Mouse (Mus musculus) myocyte (in vitro differentiated cells): Measurements from ENCODE around the gene Ltc4s. TPM values are rescaled to one million over a fixed set of nuclear protein-coding genes. Genes with fewer than 3 reads are reported as not detected.
A peak's percentile ranks its signal among the peaks of the same experiment; 100 is the strongest.

Experiments used
- H3K27me3 ChIP-seq: one replicate; pipeline ENCODE4 v1.6.1; 2011; ENCODE audit not compliant: control insufficient read depth, insufficient read depth, insufficient read length
- H3K36me3 ChIP-seq: one replicate; pipeline ENCODE4 v1.6.1; 2011; ENCODE audit not compliant: control insufficient read depth, insufficient read depth
- H3K4me2 ChIP-seq: one replicate; pipeline ENCODE4 v1.6.1; 2011; ENCODE audit warnings: low read depth, control low read depth
- H3K4me3 ChIP-seq: one replicate; pipeline ENCODE4 v1.5.1; 2011; ENCODE audit warnings: mild to moderate bottlenecking, control low read depth, moderate library complexity
- H3K79me2 ChIP-seq: one replicate; pipeline ENCODE4 v1.6.1; 2011; ENCODE audit not compliant: control insufficient read depth, insufficient read depth
- H3ac ChIP-seq: one replicate; pipeline ENCODE4 v1.6.1; 2011; ENCODE audit not compliant: control insufficient read depth, insufficient read length
- CEBPB ChIP-seq: IDR thresholded peaks from 2 replicates; pipeline ENCODE4 v1.6.1; 2011; ENCODE audit warnings: mild to moderate bottlenecking, moderate library complexity; ENCODE audit not compliant: poor library complexity, insufficient read depth, severe bottlenecking
- E2F4 ChIP-seq: IDR thresholded peaks from one replicate; pipeline ENCODE4 v1.6.1; 2011; ENCODE audit warnings: mild to moderate bottlenecking, control low read depth, moderate library complexity; ENCODE audit not compliant: insufficient read depth
- MAX ChIP-seq: IDR thresholded peaks from one replicate; pipeline ENCODE4 v1.6.1; 2011; ENCODE audit warnings: low read depth, mild to moderate bottlenecking, control low read depth
- MYOD1 ChIP-seq, 3 experiments: IDR thresholded peaks; one replicate each; pipeline ENCODE4 v1.6.1; 2011; ENCODE audit warnings: control low read depth in 2 of 3, low read depth in 2 of 3, mild to moderate bottlenecking in 2 of 3, moderate library complexity in 1 of 3; ENCODE audit not compliant: insufficient read length in 2 of 3, control insufficient read depth in 1 of 3
- MYOG ChIP-seq, 3 experiments: IDR thresholded peaks; one replicate each; pipeline ENCODE4 v1.6.1; 2011; ENCODE audit warnings: control low read depth in 2 of 3, low read depth in 2 of 3, mild to moderate bottlenecking in 2 of 3; ENCODE audit not compliant: insufficient read length in 2 of 3, control insufficient read depth in 1 of 3, insufficient read depth in 1 of 3
- POLR2A ChIP-seq: IDR thresholded peaks from one replicate; pipeline ENCODE4 v1.6.1; 2011; ENCODE audit warnings: low read depth, mild to moderate bottlenecking, control low read depth, moderate library complexity; ENCODE audit not compliant: insufficient read length
- POLR2AphosphoS2 ChIP-seq: IDR thresholded peaks from one replicate; pipeline ENCODE4 v1.6.1; 2011; ENCODE audit warnings: low read depth, control low read depth; ENCODE audit not compliant: insufficient read length
- REST ChIP-seq: IDR thresholded peaks from one replicate; pipeline ENCODE4 v1.6.1; 2011; ENCODE audit warnings: mild to moderate bottlenecking, control low read depth, moderate library complexity; ENCODE audit not compliant: insufficient read depth, insufficient read length
- SRF ChIP-seq: IDR thresholded peaks from one replicate; pipeline ENCODE4 v1.6.1; 2011; ENCODE audit warnings: low read depth; ENCODE audit not compliant: control insufficient read depth, insufficient read length
- TCF12 ChIP-seq: IDR thresholded peaks from one replicate; pipeline ENCODE4 v1.6.1; 2011; ENCODE audit warnings: mild to moderate bottlenecking, control low read depth; ENCODE audit not compliant: poor library complexity, insufficient read depth, severe bottlenecking
- TCF3 ChIP-seq: IDR thresholded peaks from one replicate; pipeline ENCODE4 v1.6.1; 2011; ENCODE audit warnings: low read depth, control low read depth; ENCODE audit not compliant: insufficient read length
- USF1 ChIP-seq: IDR thresholded peaks from one replicate; pipeline ENCODE4 v1.6.1; 2011; ENCODE audit warnings: low read depth, mild to moderate bottlenecking, control low read depth, moderate library complexity
- polyA plus RNA-seq: library from polyadenylated mRNA; unstranded; fragments of >200 nt; fragmentation: generic; extraction: Trizol; gene quantifications from one replicate; pipeline ENCODE4 v1.2.1, GENCODE M21; 2012; ENCODE audit warnings: missing spikeins

Gene Ltc4s
- polyA plus RNA-seq, 1 experiment, result 1.8 TPM

GRCm38 (mm10) chr11:50272819-50273218 is 34.4 kb upstream of the Ltc4s start:
- no peaks in the 10 kb centered on the region for H3K27me3 ChIP-seq
- no peak for TF ChIP-seq MYOD1 (IDR thresholded peaks at IDR 0.05; ENCODE audit: control insufficient read depth in 1 of 3, insufficient read length in 2 of 3, low read depth in 2 of 3)
- no peak for TF ChIP-seq REST
- TF ChIP-seq TCF12, result no peak
- no peak for TF ChIP-seq MYOG (IDR thresholded peaks at IDR 0.05; ENCODE audit: control insufficient read depth in 1 of 3, insufficient read depth in 1 of 3, insufficient read length in 2 of 3, low read depth in 2 of 3)
- TF ChIP-seq USF1, result no peak
- no peak for TF ChIP-seq SRF
- no peak for TF ChIP-seq E2F4
- no peak for TF ChIP-seq TCF3
- no peak for TF ChIP-seq CEBPB
- TF ChIP-seq POLR2AphosphoS2, result no peak
- no peak for TF ChIP-seq MAX
- no peak for TF ChIP-seq POLR2A
- no peak overlapping the region for H3K4me3 ChIP-seq
- no peak overlapping the region for H3K4me2 ChIP-seq
- H3K79me2 ChIP-seq, result peaks cover 90% of the 10 kb centered on the region
- H3ac ChIP-seq, result no peak overlapping the region
- no peaks in the 10 kb centered on the region for H3K36me3 ChIP-seq

- Histone ChIP-seq H3K4me2 (no peak overlapping the region), H3K36me3 (peaks cover 15% of the 10 kb centered on the region), H3ac (no peak overlapping the region), H3K27me3 (no peaks in the 10 kb centered on the region), H3K4me3 (no peak overlapping the region), H3K79me2 (peaks cover 73% of the 10 kb centered on the region)
- no peak for TF ChIP-seq CEBPB
- TF ChIP-seq SRF, result no peak
- peak in 1 of 3 experiments; percentile 93 for TF ChIP-seq MYOG (IDR thresholded peaks at IDR 0.05; ENCODE audit: control insufficient read depth in 1 of 3, insufficient read depth in 1 of 3, insufficient read length in 2 of 3, low read depth in 2 of 3)
- peak in 2 of 3 experiments; percentile 25 to 49 for TF ChIP-seq MYOD1 (IDR thresholded peaks at IDR 0.05; ENCODE audit: control insufficient read depth in 1 of 3, insufficient read length in 2 of 3, low read depth in 2 of 3)
- TF ChIP-seq MAX, result no peak
These were observed 31.5 kb upstream of the Ltc4s start for GRCm38 (mm10) chr11:50269885-50270284.

- Histone ChIP-seq H3K27me3 (no peaks in the 10 kb centered on the region), H3ac (no peak overlapping the region), H3K36me3 (peaks cover 22% of the 10 kb centered on the region), H3K79me2 (peaks cover 70% of the 10 kb centered on the region), H3K4me3 (no peak overlapping the region), H3K4me2 (no peak overlapping the region)
- TF ChIP-seq REST, result no peak
- no peak for TF ChIP-seq MYOD1 (IDR thresholded peaks at IDR 0.05; ENCODE audit: control insufficient read depth in 1 of 3, insufficient read length in 2 of 3, low read depth in 2 of 3)
These were observed 30.7 kb upstream of the Ltc4s start for GRCm38 (mm10) chr11:50269163-50269562.

GRCm38 (mm10) chr11:50266997-50267396 is 28.6 kb upstream of the Ltc4s start:
- Histone ChIP-seq H3ac (no peak overlapping the region), H3K4me2 (no peak overlapping the region), H3K27me3 (no peaks in the 10 kb centered on the region), H3K36me3 (peaks cover 33% of the 10 kb centered on the region), H3K79me2 (peaks cover 49% of the 10 kb centered on the region), H3K4me3 (no peak overlapping the region)
- TF ChIP-seq MYOD1 (IDR thresholded peaks at IDR 0.05; ENCODE audit: control insufficient read depth in 1 of 3, insufficient read length in 2 of 3, low read depth in 2 of 3) (no peak), TCF3 (no peak), TCF12 (no peak), USF1 (no peak), MYOG (IDR thresholded peaks at IDR 0.05; ENCODE audit: control insufficient read depth in 1 of 3, insufficient read depth in 1 of 3, insufficient read length in 2 of 3, low read depth in 2 of 3) (no peak), POLR2A (no peak), POLR2AphosphoS2 (no peak), CEBPB (no peak), REST (no peak), SRF (no peak), E2F4 (no peak), MAX (no peak)

DNA sequence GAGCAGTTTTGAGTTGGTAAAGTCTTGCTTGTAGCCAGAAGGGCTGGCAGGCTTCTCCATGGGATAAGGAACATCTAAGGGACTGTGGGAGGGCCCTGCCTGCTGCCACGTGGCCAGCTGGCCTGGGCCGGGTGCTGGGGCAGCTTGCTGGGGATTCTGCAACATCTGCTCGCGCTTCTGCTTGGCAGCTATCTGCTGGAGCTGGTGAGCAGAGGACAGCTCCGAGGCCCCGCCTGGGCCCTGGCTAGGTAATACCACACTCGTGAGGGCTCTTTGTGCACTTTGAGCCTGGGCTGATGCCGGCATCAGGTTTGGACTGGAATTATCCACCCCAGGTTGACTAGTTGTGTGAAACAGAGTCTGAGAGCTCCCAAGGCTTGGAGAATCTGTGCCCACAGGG is 27.5 kb upstream of the Ltc4s start:
- Histone ChIP-seq H3K27me3 (no peaks in the 10 kb centered on the region), H3K36me3 (peaks cover 36% of the 10 kb centered on the region), H3K79me2 (peaks cover 38% of the 10 kb centered on the region), H3K4me3 (no peak overlapping the region), H3ac (no peak overlapping the region), H3K4me2 (no peak overlapping the region)
- TF ChIP-seq REST (no peak), MYOD1 (IDR thresholded peaks at IDR 0.05; ENCODE audit: control insufficient read depth in 1 of 3, insufficient read length in 2 of 3, low read depth in 2 of 3) (peak in 1 of 3 experiments; percentile 21)
